Mouse (Mus musculus): ENCODE measurements around the gene Olfr961. TPM values are rescaled to one million over a fixed set of nuclear protein-coding genes. Genes with fewer than 3 reads are reported as not detected.

Gene Olfr961
- polyA plus RNA-seq (2012; rRNA removed): not detected in 2 replicates
- not detected in 2 replicates for polyA plus RNA-seq (2014; fragmentation: Nextera tagmentation; extraction: Ambion mirVana)

- no peak for ATAC-seq (ENCODE audit: insufficient read depth)
- Histone ChIP-seq H3K4me1 (replicated peaks; ENCODE audit: control insufficient read depth in 2 of 2, insufficient read depth in 2 of 2, low read length in 1 of 2) (no peaks in the 10 kb centered on the region), H3K27me3 (ENCODE audit: control insufficient read depth, insufficient read depth, low read length) (no peaks in the 10 kb centered on the region), H3K27ac (no peak within 1 kb of the TSS), H3K4me3 (ENCODE audit: insufficient read depth in 1 of 2, low read depth in 2 of 2, low read length in 2 of 2) (no peak within 1 kb of the TSS), H3K9me3 (ENCODE audit: control insufficient read depth, low read length) (no peaks in the 10 kb centered on the region), H3K9ac (replicated peaks) (no peak within 1 kb of the TSS), H3K4me2 (ENCODE audit: low read depth) (no peak within 1 kb of the TSS), H3K36me3 (replicated peaks; ENCODE audit: control insufficient read depth, insufficient read depth, low read depth) (no peaks in the 10 kb centered on the region)
- TF ChIP-seq EP300 (IDR thresholded peaks at IDR 0.05; ENCODE audit: low read depth): no peak
- no peak for TF ChIP-seq CTCF (IDR thresholded peaks at IDR 0.05; ENCODE audit: low read depth)
- no peak for DNase-seq (ENCODE audit: low read depth in 3 of 3, low spot score in 3 of 3)
Measured at GRCm38 (mm10) chr9:39644785-39645184, at the start of gene Olfr961. Gene Olfr961, plus strand, starts transcription at chr9:39645085.

GRCm38 (mm10) chr9:39602536-39603332 lies 42.2 kb upstream of the Olfr961 start:
- H3K9me3 ChIP-seq (ENCODE audit: control insufficient read depth, low read length): no peaks in the 10 kb centered on the region
- WGBS (ENCODE audit: insufficient replicate concordance): 2% methylated on average over 18 of the region's 19 CpGs
- no peak overlapping the region for H3K4me2 ChIP-seq (ENCODE audit: low read depth)
- H3K27me3 ChIP-seq (ENCODE audit: control insufficient read depth, insufficient read depth, low read length): no peaks in the 10 kb centered on the region
- no peaks in the 10 kb centered on the region for H3K4me1 ChIP-seq (replicated peaks; ENCODE audit: control insufficient read depth in 2 of 2, insufficient read depth in 2 of 2, low read length in 1 of 2)
- ATAC-seq (ENCODE audit: insufficient read depth) (no peak), DNase-seq (ENCODE audit: low read depth in 3 of 3, low spot score in 3 of 3) (no peak)
- no peak overlapping the region for H3K9ac ChIP-seq (replicated peaks)
- H3K36me3 ChIP-seq (replicated peaks; ENCODE audit: control insufficient read depth, insufficient read depth, low read depth): no peaks in the 10 kb centered on the region
- H3K27ac ChIP-seq: no peak overlapping the region
- no peak for TF ChIP-seq EP300 (IDR thresholded peaks at IDR 0.05; ENCODE audit: low read depth)
- TF ChIP-seq CTCF (IDR thresholded peaks at IDR 0.05; ENCODE audit: low read depth): no peak
- 0 out of 4 replicates have a peak overlapping the region, but pooled peaks of 1 of the 2 experiments have one; percentile 27 for H3K4me3 ChIP-seq (ENCODE audit: insufficient read depth in 1 of 2, low read depth in 2 of 2, low read length in 2 of 2)

GRCm38 (mm10) chr9:39603333-39603845 lies 41.5 kb upstream of the Olfr961 start:
- Histone ChIP-seq H3K4me3 (ENCODE audit: insufficient read depth in 1 of 2, low read depth in 2 of 2, low read length in 2 of 2) (no peak overlapping the region), H3K27ac (no peak overlapping the region), H3K4me2 (ENCODE audit: low read depth) (no peak overlapping the region), H3K4me1 (replicated peaks; ENCODE audit: control insufficient read depth in 2 of 2, insufficient read depth in 2 of 2, low read length in 1 of 2) (no peaks in the 10 kb centered on the region), H3K9ac (replicated peaks) (no peak overlapping the region), H3K36me3 (replicated peaks; ENCODE audit: control insufficient read depth, insufficient read depth, low read depth) (no peaks in the 10 kb centered on the region), H3K9me3 (ENCODE audit: control insufficient read depth, low read length) (no peaks in the 10 kb centered on the region), H3K27me3 (ENCODE audit: control insufficient read depth, insufficient read depth, low read length) (no peaks in the 10 kb centered on the region)
- TF ChIP-seq EP300 (IDR thresholded peaks at IDR 0.05; ENCODE audit: low read depth): no peak
- no peak for TF ChIP-seq CTCF (IDR thresholded peaks at IDR 0.05; ENCODE audit: low read depth)
- 3% methylated on average over 9 of the region's 9 CpGs for WGBS (ENCODE audit: insufficient replicate concordance)
- ATAC-seq (ENCODE audit: insufficient read depth): no peak
- no peak for DNase-seq (ENCODE audit: low read depth in 3 of 3, low spot score in 3 of 3)

- Histone ChIP-seq H3K4me1 (replicated peaks; ENCODE audit: control insufficient read depth in 2 of 2, insufficient read depth in 2 of 2, low read length in 1 of 2) (no peaks in the 10 kb centered on the region), H3K4me3 (ENCODE audit: insufficient read depth in 1 of 2, low read depth in 2 of 2, low read length in 2 of 2) (no peak within 1 kb of the TSS), H3K9me3 (ENCODE audit: control insufficient read depth, low read length) (no peaks in the 10 kb centered on the region), H3K27ac (no peak within 1 kb of the TSS), H3K4me2 (ENCODE audit: low read depth) (0 out of 2 replicates have a peak within 1 kb of the TSS, but pooled peaks have one; percentile 6), H3K27me3 (ENCODE audit: control insufficient read depth, insufficient read depth, low read length) (no peaks in the 10 kb centered on the region), H3K9ac (replicated peaks) (no peak within 1 kb of the TSS), H3K36me3 (replicated peaks; ENCODE audit: control insufficient read depth, insufficient read depth, low read depth) (no peaks in the 10 kb centered on the region)
- WGBS (ENCODE audit: insufficient replicate concordance): 0% methylated on average over 8 of the region's 8 CpGs
- TF ChIP-seq CTCF (IDR thresholded peaks at IDR 0.05; ENCODE audit: low read depth): no peak
- no peak for TF ChIP-seq EP300 (IDR thresholded peaks at IDR 0.05; ENCODE audit: low read depth)
- no peak for DNase-seq (ENCODE audit: low read depth in 3 of 3, low spot score in 3 of 3)
- ATAC-seq (ENCODE audit: insufficient read depth): no peak
Measured at GRCm38 (mm10) chr9:39603999-39604453, 40.9 kb upstream of the Olfr961 start, which contains the start of gene AW551984. Gene AW551984, minus strand, starts transcription at chr9:39604403.

- H3K9me3 ChIP-seq (ENCODE audit: control insufficient read depth, low read length): no peaks in the 10 kb centered on the region
- ATAC-seq (ENCODE audit: insufficient read depth) (no peak), DNase-seq (ENCODE audit: low read depth in 3 of 3, low spot score in 3 of 3) (no peak)
- H3K27ac ChIP-seq: no peak overlapping the region
- H3K4me1 ChIP-seq (replicated peaks; ENCODE audit: control insufficient read depth in 2 of 2, insufficient read depth in 2 of 2, low read length in 1 of 2): no peaks in the 10 kb centered on the region
- no peak overlapping the region for H3K9ac ChIP-seq (replicated peaks)
- H3K27me3 ChIP-seq (ENCODE audit: control insufficient read depth, insufficient read depth, low read length): no peaks in the 10 kb centered on the region
- no peak overlapping the region for H3K4me2 ChIP-seq (ENCODE audit: low read depth)
- no peak overlapping the region for H3K4me3 ChIP-seq (ENCODE audit: insufficient read depth in 1 of 2, low read depth in 2 of 2, low read length in 2 of 2)
- no peak for TF ChIP-seq EP300 (IDR thresholded peaks at IDR 0.05; ENCODE audit: low read depth)
- TF ChIP-seq CTCF (IDR thresholded peaks at IDR 0.05; ENCODE audit: low read depth): no peak
- H3K36me3 ChIP-seq (replicated peaks; ENCODE audit: control insufficient read depth, insufficient read depth, low read depth): no peaks in the 10 kb centered on the region
Measured at GRCm38 (mm10) chr9:39608497-39608896, 36.4 kb upstream of the Olfr961 start.
